Comparison of ENCODE assay signal across 28 mouse cellular contexts in genomic region chr15:103549475-103549874, GRCm38 (mm10). TPM values are rescaled to one million over a fixed set of nuclear protein-coding genes. Genes with fewer than 3 reads are reported as not detected.
A peak's percentile ranks its signal among the peaks of the same experiment; 100 is the strongest.
DNase-seq lines count a peak whose midpoint lies in the region; ATAC-seq and TF ChIP-seq lines count a peak whose summit lies in the region.
"Had no signal": no experiment of that assay in that cellular context is flagged by ENCODE, and none has a peak within 500 bp of the region (broad histone marks: within the 10 kb centered on the region; RNA-seq: fewer than 3 reads in every experiment).

No protein-coding gene starts in this region.

- TF ChIP-seq CTCF in liver, adult 2 months (IDR thresholded peaks at IDR 0.05; ENCODE audit: low read depth, low read length) = no peak
- no peak for TF ChIP-seq CTCF in liver, postnatal 0 days (IDR thresholded peaks at IDR 0.05; ENCODE audit: low read depth)
- no peak for TF ChIP-seq CTCF in MEL (IDR thresholded peaks at IDR 0.05 in 2 of 3, conservative IDR thresholded peaks at IDR 0.05 in 1 of 3; ENCODE audit: control insufficient read depth in 1 of 3, insufficient read depth in 1 of 3, low read depth in 2 of 3, low read length in 3 of 3, poor library complexity in 1 of 3, severe bottlenecking in 1 of 3)

- no peaks in the 10 kb centered on the region for H3K9me3 ChIP-seq in liver, postnatal 0 days (ENCODE audit: low read length)
- H3K9me3 ChIP-seq in MEL (replicated peaks; ENCODE audit: insufficient read depth, low read length) = no peaks in the 10 kb centered on the region
- no peaks in the 10 kb centered on the region for H3K9me3 ChIP-seq in forebrain, embryonic 13.5 days (replicated peaks)
- H3K9me3 ChIP-seq: embryonic facial prominence, embryonic 15.5 days; hindbrain, embryonic 13.5 days had no signal

- TF ChIP-seq POLR2A in liver, adult 2 months (IDR thresholded peaks at IDR 0.05; ENCODE audit: extremely low read depth, insufficient read depth, low read length) = no peak
- TF ChIP-seq POLR2A in MEL (IDR thresholded peaks at IDR 0.05; ENCODE audit: control insufficient read depth in 1 of 2, insufficient read depth in 1 of 2, low read depth in 1 of 2, low read length in 2 of 2, poor library complexity in 1 of 2) = no peak

- H3K4me2 ChIP-seq in liver, postnatal 0 days (ENCODE audit: low read depth, low read length) = no peak overlapping the region
- no peak overlapping the region for H3K4me2 ChIP-seq in forebrain, embryonic 13.5 days
- H3K4me2 ChIP-seq: embryonic facial prominence, embryonic 15.5 days; hindbrain, embryonic 13.5 days had no signal

- H3K27me3 ChIP-seq in liver, adult 2 months (ENCODE audit: control insufficient read depth, insufficient read depth, low read length) = no peaks in the 10 kb centered on the region
- no peaks in the 10 kb centered on the region; the same call in 1 of the 2 replicates for H3K27me3 ChIP-seq in liver, postnatal 0 days (ENCODE audit: insufficient read depth, low read length)
- no peaks in the 10 kb centered on the region; a peak in 1 of 4 replicates for H3K27me3 ChIP-seq in MEL (ENCODE audit: control insufficient read depth in 1 of 2, insufficient read depth in 2 of 2, low read length in 2 of 2)
- H3K27me3 ChIP-seq in forebrain, embryonic 13.5 days = no peaks in the 10 kb centered on the region
- H3K27me3 ChIP-seq: embryonic facial prominence, embryonic 15.5 days; hindbrain, embryonic 13.5 days had no signal

- H3K4me1 ChIP-seq in liver, adult 2 months (ENCODE audit: control insufficient read depth, insufficient read depth, low read length) = no peaks in the 10 kb centered on the region
- no peaks in the 10 kb centered on the region for H3K4me1 ChIP-seq in liver, postnatal 0 days (ENCODE audit: insufficient read depth)
- no peaks in the 10 kb centered on the region for H3K4me1 ChIP-seq in MEL (ENCODE audit: control insufficient read depth in 1 of 2, insufficient read depth in 2 of 2, low read length in 2 of 2)
- no peaks in the 10 kb centered on the region for H3K4me1 ChIP-seq in forebrain, embryonic 13.5 days
- H3K4me1 ChIP-seq: embryonic facial prominence, embryonic 15.5 days; hindbrain, embryonic 13.5 days had no signal

- no peaks in the 10 kb centered on the region for H3K36me3 ChIP-seq in liver, adult 2 months (ENCODE audit: control insufficient read depth, insufficient read depth, low read length)
- H3K36me3 ChIP-seq in liver, postnatal 0 days (replicated peaks; ENCODE audit: insufficient read depth, low read length) = no peaks in the 10 kb centered on the region
- no peaks in the 10 kb centered on the region for H3K36me3 ChIP-seq in MEL (ENCODE audit: control insufficient read depth in 1 of 2, insufficient read depth in 2 of 2, low read length in 2 of 2)
- no peaks in the 10 kb centered on the region for H3K36me3 ChIP-seq in forebrain, embryonic 13.5 days (ENCODE audit: poor library complexity, severe bottlenecking)
- H3K36me3 ChIP-seq: embryonic facial prominence, embryonic 15.5 days; hindbrain, embryonic 13.5 days had no signal

- peak; percentile 9 for DNase-seq in liver, adult 2 months (ENCODE audit: extremely low read depth, low read depth, low spot score)
- DNase-seq in liver, postnatal 0 days = no peak
- peak; percentile 22 for DNase-seq in MEL (ENCODE audit: low read depth, low spot score)
- no peak for DNase-seq in layer of hippocampus, adult 11-12 months (ENCODE audit: low spot score)
- DNase-seq: adrenal gland, postnatal 14 days; B cell, adult 2 months; cerebellum, adult 18-20 months; cerebellum, adult 9-11 months; cerebellum, postnatal 36 days; embryo, embryonic 11 days; forebrain, postnatal 0 days; gastrocnemius, postnatal 14 days; heart, postnatal 10 days had no signal

- ATAC-seq in liver, postnatal 0 days = no peak
- peak; percentile 54; the same call in 1 of the 2 replicates for ATAC-seq in common myeloid progenitor, adult 5-6 weeks (replicated peaks; ENCODE audit: low read depth, poor library complexity, severe bottlenecking)
- peak; percentile 53; the same call in 1 of the 2 replicates for ATAC-seq in megakaryocyte progenitor cell, adult 5-6 weeks (replicated peaks; ENCODE audit: poor library complexity)
- no peak for ATAC-seq in forebrain, embryonic 13.5 days
- no peak for ATAC-seq in inflammation-experienced regulatory T-cells, adult 6 months
- ATAC-seq: CD4-positive, CD25-positive, alpha-beta regulatory T cell, adult 4 months; forebrain, postnatal 0 days; intestine, embryonic 16.5 days had no signal

- H3K4me3 ChIP-seq in liver, adult 2 months (ENCODE audit: insufficient read depth, low read depth, low read length) = no peak overlapping the region
- no peak overlapping the region for H3K4me3 ChIP-seq in liver, postnatal 0 days (ENCODE audit: low read depth, low read length)
- no peak overlapping the region for H3K4me3 ChIP-seq in MEL (ENCODE audit: control insufficient read depth in 1 of 2, insufficient read depth in 1 of 2, low read depth in 2 of 2, low read length in 2 of 2)
- no peak overlapping the region for H3K4me3 ChIP-seq in forebrain, embryonic 13.5 days
- H3K4me3 ChIP-seq: embryonic facial prominence, embryonic 15.5 days; erythroblast, embryonic 14.5 days; hindbrain, embryonic 13.5 days had no signal

- no peaks in the 10 kb centered on the region for H3K79me2 ChIP-seq in liver, adult 2 months (ENCODE audit: control insufficient read depth, insufficient read depth, low read length)
- no peaks in the 10 kb centered on the region for H3K79me2 ChIP-seq in MEL (ENCODE audit: control insufficient read depth, insufficient read depth, low read length, poor library complexity)

- no peak for TF ChIP-seq EP300 in liver, postnatal 0 days (IDR thresholded peaks at IDR 0.05; ENCODE audit: low read depth)
- no peak for TF ChIP-seq EP300 in MEL (IDR thresholded peaks at IDR 0.05; ENCODE audit: low read depth in 1 of 2, low read length in 2 of 2)

- no peak overlapping the region for H3K27ac ChIP-seq in liver, adult 2 months (replicated peaks; ENCODE audit: insufficient read depth, low read depth, low read length)
- H3K27ac ChIP-seq in liver, postnatal 0 days (ENCODE audit: low read depth) = no peak overlapping the region
- H3K27ac ChIP-seq in MEL (ENCODE audit: control insufficient read depth, low read depth, low read length) = no peak overlapping the region
- no peak overlapping the region for H3K27ac ChIP-seq in forebrain, embryonic 13.5 days
- H3K27ac ChIP-seq: embryonic facial prominence, embryonic 15.5 days; hindbrain, embryonic 13.5 days had no signal

- H3K9ac ChIP-seq in liver, adult 2 months (ENCODE audit: low read depth, low read length) = no peak overlapping the region
- H3K9ac ChIP-seq in liver, postnatal 0 days (replicated peaks) = no peak overlapping the region
- no peak overlapping the region for H3K9ac ChIP-seq in MEL (ENCODE audit: control insufficient read depth, low read depth, low read length, poor library complexity, severe bottlenecking)
- no peak overlapping the region for H3K9ac ChIP-seq in forebrain, embryonic 13.5 days
- H3K9ac ChIP-seq: embryonic facial prominence, embryonic 15.5 days; forebrain, postnatal 0 days; hindbrain, embryonic 13.5 days had no signal

- TF ChIP-seq RAD21 in MEL (IDR thresholded peaks at IDR 0.05; ENCODE audit: low read depth, low read length) = no peak

- 89% methylated on average over 1 of the region's 1 CpGs for WGBS in liver, adult 2 months
- 71% methylated on average over 1 of the region's 1 CpGs for WGBS in liver, postnatal 0 days (ENCODE audit: insufficient replicate concordance)
- whole genome bisulfite sequencing in forebrain, embryonic 13.5 days = 92% methylated on average over 1 of the region's 1 CpGs

TF ChIP-seq in MEL, 35 proteins besides CTCF, POLR2A, EP300 and RAD21 (continues in another document):
- TF ChIP-seq ZNF384 (IDR thresholded peaks at IDR 0.05; ENCODE audit: low read depth, low read length) = no peak

RNA-seq across cellular contexts. Expression of gene Ppp1r1a, which starts 11.7 kb away (rescaled TPM):
- total RNA-seq in liver, adult 2 months (2014; rRNA removed) = 0.09 TPM in 1 of 2 replicates, not detected in the other
- polyA plus RNA-seq in liver, adult 2 months (2012; rRNA removed) = not detected in 2 replicates
- 3.5 and 4.4 TPM in 2 replicates for polyA plus RNA-seq in liver, postnatal 0 days (2015; fragmentation: Nextera tagmentation; extraction: Ambion mirVana)
- total RNA-seq in MEL (2012; rRNA removed) = not detected in 2 replicates
- polyA plus RNA-seq in MEL (2012; ENCODE audit: insufficient read depth in 1 of 2, insufficient read length in 2 of 2, low read depth in 1 of 2, low replicate concordance in 2 of 2, missing spikeins in 1 of 2) = not detected
- total RNA-seq in common myeloid progenitor, adult 5-6 weeks (2017) = not detected in 2 replicates
- total RNA-seq in megakaryocyte progenitor cell, adult 5-6 weeks (2015) = not detected in 2 replicates
- not detected in 2 replicates for total RNA-seq in megakaryocyte progenitor cell, adult 5-6 weeks (2017)
- 82.3 and 85.8 TPM in 2 replicates for polyA plus RNA-seq in forebrain, embryonic 13.5 days (2015; fragmentation: Nextera tagmentation; extraction: Ambion mirVana)
- polyA plus RNA-seq in inflammation-experienced regulatory T-cells, adult 6 months (2017; shearing (Covaris generic)) = under 1 TPM in 1 of 3 experiments, not detected in 2; 0.51 TPM
- total RNA-seq: hematopoietic stem cell, adult 5-6 weeks had no signal
- polyA plus RNA-seq: CD4-positive, CD25-positive, alpha-beta regulatory T cell, adult 4 months; erythroblast, embryonic 14.5 days had no signal

RNA-seq across cellular contexts. Expression of gene Glycam1, which starts 15.4 kb away (rescaled TPM):
- total RNA-seq in liver, adult 2 months (2014; rRNA removed) = not detected in 2 replicates
- polyA plus RNA-seq in liver, adult 2 months (2012; rRNA removed) = not detected in 2 replicates
- not detected in 2 replicates for polyA plus RNA-seq in liver, postnatal 0 days (2015; fragmentation: Nextera tagmentation; extraction: Ambion mirVana)
- total RNA-seq in MEL (2012; rRNA removed) = not detected in 2 replicates
- polyA plus RNA-seq in MEL (2012; ENCODE audit: insufficient read depth in 1 of 2, insufficient read length in 2 of 2, low read depth in 1 of 2, low replicate concordance in 2 of 2, missing spikeins in 1 of 2) = not detected
- total RNA-seq in common myeloid progenitor, adult 5-6 weeks (2017) = not detected in 2 replicates
- total RNA-seq in megakaryocyte progenitor cell, adult 5-6 weeks (2015) = not detected in 2 replicates
- total RNA-seq in megakaryocyte progenitor cell, adult 5-6 weeks (2017) = not detected in 2 replicates
- polyA plus RNA-seq in forebrain, embryonic 13.5 days (2015; fragmentation: Nextera tagmentation; extraction: Ambion mirVana) = not detected in 2 replicates
- not detected for polyA plus RNA-seq in inflammation-experienced regulatory T-cells, adult 6 months (2017; shearing (Covaris generic))
- total RNA-seq: adrenal gland, postnatal 14 days; forebrain, postnatal 0 days; gastrocnemius, adult 18-20 months; gastrocnemius, postnatal 14 days; heart, postnatal 10 days; hematopoietic stem cell, adult 5-6 weeks had no signal
- polyA plus RNA-seq: CD4-positive, CD25-positive, alpha-beta regulatory T cell, adult 4 months; embryonic facial prominence, embryonic 11.5 days; embryonic facial prominence, embryonic 15.5 days; erythroblast, embryonic 14.5 days; forebrain, embryonic 11.5 days; forebrain, postnatal 0 days; gonadal fat pad, adult 2 months; heart, embryonic 14.5 days; hindbrain, embryonic 13.5 days; intestine, embryonic 16.5 days had no signal

RNA-seq across cellular contexts. Expression of gene Pde1b, which starts 46.6 kb away (rescaled TPM):
- total RNA-seq in liver, adult 2 months (2014; rRNA removed) = 0.46 and 0.81 TPM in 2 replicates
- polyA plus RNA-seq in liver, adult 2 months (2012; rRNA removed) = 0.55 and 1.0 TPM in 2 replicates
- 0.24 and 0.62 TPM in 2 replicates for polyA plus RNA-seq in liver, postnatal 0 days (2015; fragmentation: Nextera tagmentation; extraction: Ambion mirVana)
- total RNA-seq in MEL (2012; rRNA removed) = 1.8 and 2.4 TPM in 2 replicates
- 1 to 10 TPM in 1 of 2 experiments, not detected in 1; 4.5 TPM for polyA plus RNA-seq in MEL (2012; ENCODE audit: insufficient read depth in 1 of 2, insufficient read length in 2 of 2, low read depth in 1 of 2, low replicate concordance in 2 of 2, missing spikeins in 1 of 2)
- total RNA-seq in common myeloid progenitor, adult 5-6 weeks (2017) = 0.19 and 2.2 TPM in 2 replicates
- total RNA-seq in megakaryocyte progenitor cell, adult 5-6 weeks (2015) = 3.8 and 3.9 TPM in 2 replicates
- 1.3 and 3.3 TPM in 2 replicates for total RNA-seq in megakaryocyte progenitor cell, adult 5-6 weeks (2017)
- 60.5 and 61.6 TPM in 2 replicates for polyA plus RNA-seq in forebrain, embryonic 13.5 days (2015; fragmentation: Nextera tagmentation; extraction: Ambion mirVana)
- 1 to 10 TPM; 2.4 to 3.4 (median 3.0) TPM for polyA plus RNA-seq in inflammation-experienced regulatory T-cells, adult 6 months (2017; shearing (Covaris generic))

Comparison
In these comparisons a context has a peak if more than half of its experiments do, and no peak if none do; other contexts are left out.
1. DNase-seq: peak in liver, adult 2 months (single experiment) and MEL (single experiment); none in liver, postnatal 0 days (single experiment) and layer of hippocampus, adult 11-12 months (single experiment).
2. ATAC-seq: peak in common myeloid progenitor, adult 5-6 weeks (single experiment) and megakaryocyte progenitor cell, adult 5-6 weeks (single experiment); none in liver, postnatal 0 days (single experiment), forebrain, embryonic 13.5 days (single experiment) and inflammation-experienced regulatory T-cells, adult 6 months (single experiment).
3. RNA of gene Ppp1r1a, which starts 11.7 kb away (polyA plus RNA-seq): 82.3 to 85.8 TPM in forebrain, embryonic 13.5 days; 3.5 to 4.4 TPM in liver, postnatal 0 days, 0.51 TPM in inflammation-experienced regulatory T-cells, adult 6 months, not detected in MEL and not detected in liver, adult 2 months; every median in the first group is over 10 times any median in the second.
4. RNA of gene Pde1b, which starts 46.6 kb away (polyA plus RNA-seq): 60.5 to 61.6 TPM in forebrain, embryonic 13.5 days; 4.5 TPM in MEL, 2.4 to 3.4 TPM in inflammation-experienced regulatory T-cells, adult 6 months, 0.55 to 1.0 TPM in liver, adult 2 months and 0.24 to 0.62 TPM in liver, postnatal 0 days; every median in the first group is over 10 times any median in the second.